Mouse (Mus musculus) testis, adult 2 months (tissue): ENCODE results near the gene Mfsd6l.

ENCODE experiments used
- CTCF ChIP-seq: fragments of 200-500 bp; IDR thresholded peaks from 2 replicates; pipeline ENCODE4 v1.5.1; 2012; ENCODE audit warnings: low read depth, mild to moderate bottlenecking, inconsistent platforms, low read length, moderate library complexity; ENCODE audit not compliant: control insufficient read depth, insufficient read depth, insufficient replicate concordance
- POLR2A ChIP-seq: fragments of 200-500 bp; IDR thresholded peaks from 2 replicates; pipeline ENCODE4 v1.6.1; 2012; ENCODE audit warnings: low read depth, mild to moderate bottlenecking, inconsistent platforms, low read length, moderate library complexity; ENCODE audit not compliant: control insufficient read depth

GRCm38 (mm10) chr11:68521352-68521751 is 34.6 kb upstream of the Mfsd6l start:
- no peak for TF ChIP-seq POLR2A
- TF ChIP-seq CTCF: no peak
